Mouse (Mus musculus): Measurements from ENCODE around the gene Flcn. TPM values are rescaled to one million over a fixed set of nuclear protein-coding genes. Genes with fewer than 3 reads are reported as not detected.

Gene Flcn
- polyA plus RNA-seq, 1 experiment: 21.4 TPM

- Histone ChIP-seq H3K4me1 (ENCODE audit: control insufficient read depth, insufficient read depth, low read length) (0 out of 2 replicates have a peak, but pooled peaks cover 10% of the 10 kb centered on the region), H3K4me3 (ENCODE audit: insufficient read depth, low read length) (peak overlapping the region; percentile 91), H3K27ac (ENCODE audit: insufficient read depth, low read length) (no peak overlapping the region)
- TF ChIP-seq POLR2A (IDR thresholded peaks at IDR 0.05; ENCODE audit: low read depth, low read length): no peak
- no peak for TF ChIP-seq CTCF (IDR thresholded peaks at IDR 0.05; ENCODE audit: borderline replicate concordance, insufficient read depth, low read length)
These were observed 1.5 kb downstream of the Flcn start for GRCm38 (mm10) chr11:59808170-59808960.

GRCm38 (mm10) chr11:59805656-59806055, 4.2 kb downstream of the Flcn start:
- TF ChIP-seq POLR2A (IDR thresholded peaks at IDR 0.05; ENCODE audit: low read depth, low read length) (no peak), CTCF (IDR thresholded peaks at IDR 0.05; ENCODE audit: borderline replicate concordance, insufficient read depth, low read length) (no peak)
- H3K27ac ChIP-seq (ENCODE audit: insufficient read depth, low read length): no peak overlapping the region

GRCm38 (mm10) chr11:59805256-59805655, 4.6 kb downstream of the Flcn start:
- Histone ChIP-seq H3K4me3 (ENCODE audit: insufficient read depth, low read length) (no peak overlapping the region), H3K4me1 (ENCODE audit: control insufficient read depth, insufficient read depth, low read length) (0 out of 2 replicates have a peak, but pooled peaks cover 5% of the 10 kb centered on the region), H3K27ac (ENCODE audit: insufficient read depth, low read length) (no peak overlapping the region)
- TF ChIP-seq POLR2A (IDR thresholded peaks at IDR 0.05; ENCODE audit: low read depth, low read length) (no peak), CTCF (IDR thresholded peaks at IDR 0.05; ENCODE audit: borderline replicate concordance, insufficient read depth, low read length) (no peak)

More at GRCm38 (mm10) chr11:59805656-59806055, 4.2 kb downstream of the Flcn start:
- Histone ChIP-seq H3K4me3 (ENCODE audit: insufficient read depth, low read length) (no peak overlapping the region), H3K4me1 (ENCODE audit: control insufficient read depth, insufficient read depth, low read length) (0 out of 2 replicates have a peak, but pooled peaks cover 5% of the 10 kb centered on the region)

- TF ChIP-seq POLR2A (IDR thresholded peaks at IDR 0.05; ENCODE audit: low read depth, low read length): no peak
- no peak for TF ChIP-seq CTCF (IDR thresholded peaks at IDR 0.05; ENCODE audit: borderline replicate concordance, insufficient read depth, low read length)
- Histone ChIP-seq H3K27ac (ENCODE audit: insufficient read depth, low read length) (no peak overlapping the region), H3K4me1 (ENCODE audit: control insufficient read depth, insufficient read depth, low read length) (0 out of 2 replicates have a peak, but pooled peaks cover 5% of the 10 kb centered on the region), H3K4me3 (ENCODE audit: insufficient read depth, low read length) (no peak overlapping the region)
These were observed 5.3 kb downstream of the Flcn start for GRCm38 (mm10) chr11:59804409-59805110.

GRCm38 (mm10) chr11:59803516-59803915, 6.3 kb downstream of the Flcn start:
- Histone ChIP-seq H3K4me1 (ENCODE audit: control insufficient read depth, insufficient read depth, low read length) (0 out of 2 replicates have a peak, but pooled peaks cover 3% of the 10 kb centered on the region), H3K27ac (ENCODE audit: insufficient read depth, low read length) (no peak overlapping the region), H3K4me3 (ENCODE audit: insufficient read depth, low read length) (no peak overlapping the region)
- TF ChIP-seq CTCF (IDR thresholded peaks at IDR 0.05; ENCODE audit: borderline replicate concordance, insufficient read depth, low read length) (no peak), POLR2A (IDR thresholded peaks at IDR 0.05; ENCODE audit: low read depth, low read length) (no peak)

- no peak for TF ChIP-seq CTCF (IDR thresholded peaks at IDR 0.05; ENCODE audit: borderline replicate concordance, insufficient read depth, low read length)
- no peak for TF ChIP-seq POLR2A (IDR thresholded peaks at IDR 0.05; ENCODE audit: low read depth, low read length)
- H3K27ac ChIP-seq (ENCODE audit: insufficient read depth, low read length): no peak overlapping the region
- H3K4me3 ChIP-seq (ENCODE audit: insufficient read depth, low read length): no peak overlapping the region
- no peaks in the 10 kb centered on the region for H3K4me1 ChIP-seq (ENCODE audit: control insufficient read depth, insufficient read depth, low read length)
These were observed 7.9 kb downstream of the Flcn start for GRCm38 (mm10) chr11:59801881-59802280.

- TF ChIP-seq POLR2A (IDR thresholded peaks at IDR 0.05; ENCODE audit: low read depth, low read length) (no peak), CTCF (IDR thresholded peaks at IDR 0.05; ENCODE audit: borderline replicate concordance, insufficient read depth, low read length) (0 out of 2 replicates have a peak, but pooled peaks have one; percentile 3)
- Histone ChIP-seq H3K4me1 (ENCODE audit: control insufficient read depth, insufficient read depth, low read length) (no peaks in the 10 kb centered on the region), H3K4me3 (ENCODE audit: insufficient read depth, low read length) (no peak overlapping the region), H3K27ac (ENCODE audit: insufficient read depth, low read length) (no peak overlapping the region)
These were observed 9.4 kb downstream of the Flcn start for GRCm38 (mm10) chr11:59800412-59800811.

GRCm38 (mm10) chr11:59793390-59793789, 16.4 kb downstream of the Flcn start:
- H3K27ac ChIP-seq (ENCODE audit: insufficient read depth, low read length): no peak overlapping the region
- no peaks in the 10 kb centered on the region for H3K4me1 ChIP-seq (ENCODE audit: control insufficient read depth, insufficient read depth, low read length)
- H3K4me3 ChIP-seq (ENCODE audit: insufficient read depth, low read length): no peak overlapping the region
- TF ChIP-seq POLR2A (IDR thresholded peaks at IDR 0.05; ENCODE audit: low read depth, low read length) (no peak), CTCF (IDR thresholded peaks at IDR 0.05; ENCODE audit: borderline replicate concordance, insufficient read depth, low read length) (no peak)

GRCm38 (mm10) chr11:59789311-59789710, 20.5 kb downstream of the Flcn start:
- Histone ChIP-seq H3K4me1 (ENCODE audit: control insufficient read depth, insufficient read depth, low read length) (no peaks in the 10 kb centered on the region), H3K27ac (ENCODE audit: insufficient read depth, low read length) (no peak overlapping the region), H3K4me3 (ENCODE audit: insufficient read depth, low read length) (no peak overlapping the region)
- TF ChIP-seq CTCF (IDR thresholded peaks at IDR 0.05; ENCODE audit: borderline replicate concordance, insufficient read depth, low read length) (no peak), POLR2A (IDR thresholded peaks at IDR 0.05; ENCODE audit: low read depth, low read length) (no peak)
